Mouse (Mus musculus) limb, embryonic 15.5 days (tissue): ENCODE results near the gene Atp6ap2. TPM values are rescaled to one million over a fixed set of nuclear protein-coding genes. Genes with fewer than 3 reads are reported as not detected.
"Not testable (repeated sequence)": the region's sequence is repeated elsewhere in the genome, so short reads cannot be mapped to it uniquely, and the experiment has no call there.

Experiments
- ATAC-seq: fragments of 200-750 bp; cut with Nextera tagmentation; 2 replicates; pipeline ENCODE4 v1.8.0; 2017; ENCODE audit warnings: low read depth, moderate TSS enrichment; ENCODE audit not compliant: insufficient number of reproducible peaks, low FRiP score, low TSS enrichment
- H3K27ac ChIP-seq: fragments of 300-500 bp; sonication (generic); 2 replicates; pipeline ENCODE4 v1.5.1; 2015; ENCODE audit warnings: moderate library complexity, mild to moderate bottlenecking, inconsistent platforms
- H3K27me3 ChIP-seq: fragments of 300-500 bp; sonication (generic); 2 replicates; pipeline ENCODE4 v1.6.1; 2015; ENCODE audit warnings: inconsistent platforms
- H3K36me3 ChIP-seq: fragments of 300-500 bp; sonication (generic); 2 replicates; pipeline ENCODE4 v1.6.1; 2015; ENCODE audit warnings: inconsistent platforms
- H3K4me1 ChIP-seq: fragments of 300-500 bp; sonication (generic); 2 replicates; pipeline ENCODE4 v1.6.1; 2015; ENCODE audit warnings: inconsistent platforms
- H3K4me2 ChIP-seq: fragments of 300-500 bp; sonication (generic); 2 replicates; pipeline ENCODE4 v1.6.1; 2015; ENCODE audit warnings: mild to moderate bottlenecking, inconsistent platforms
- H3K4me3 ChIP-seq: fragments of 300-500 bp; sonication (generic); 2 replicates; pipeline ENCODE4 v1.5.1; 2015; ENCODE audit warnings: mild to moderate bottlenecking, inconsistent platforms
- H3K9ac ChIP-seq: fragments of 300-500 bp; sonication (generic); 2 replicates; pipeline ENCODE4 v1.6.1; 2015; ENCODE audit warnings: inconsistent platforms
- H3K9me3 ChIP-seq: fragments of 300-500 bp; sonication (generic); 2 replicates; pipeline ENCODE4 v1.6.1; 2016; ENCODE audit warnings: inconsistent platforms
- WGBS: fragments of 180-500 bp; shearing (Covaris S2); methylation state at CpG from one replicate; pipeline ENCODE4 v1.1.7; 2015; 5-methylcytosine and 5-hydroxymethylcytosine counted together
- polyA plus RNA-seq: library from polyadenylated mRNA; unstranded; fragments of >200 nt; fragmentation: Nextera tagmentation; extraction: Ambion mirVana; gene quantifications from 2 replicates; pipeline ENCODE4 v1.2.1, GENCODE M21; 2015

Atp6ap2 gene
- polyA plus RNA-seq, 1 experiment from 2014 or later = 81.1 TPM

GRCm38 (mm10) chrX:12611211-12611610 is 23.6 kb downstream of the Atp6ap2 start:
- Histone ChIP-seq H3K4me1 (no peaks in the 10 kb centered on the region), H3K9me3 (no peaks in the 10 kb centered on the region), H3K9ac (no peak overlapping the region), H3K27me3 (0 out of 2 replicates have a peak, but pooled peaks cover 5% of the 10 kb centered on the region), H3K4me2 (no peak overlapping the region), H3K36me3 (peaks cover 9% of the 10 kb centered on the region), H3K4me3 (no peak overlapping the region), H3K27ac (no peak overlapping the region)
- no peak for ATAC-seq
- WGBS = 47% methylated on average over 2 of the region's 2 CpGs

GRCm38 (mm10) chrX:12612360-12612759 is 24.8 kb downstream of the Atp6ap2 start:
- H3K4me2 ChIP-seq, H3K4me3 ChIP-seq, H3K4me1 ChIP-seq, H3K27ac ChIP-seq, H3K27me3 ChIP-seq, ATAC-seq, H3K36me3 ChIP-seq, H3K9me3 ChIP-seq, H3K9ac ChIP-seq: not testable (repeated sequence)
- WGBS = 93% methylated on average over 1 of the region's 1 CpGs

- H3K9ac ChIP-seq = no peak overlapping the region
- 71% methylated on average over 3 of the region's 4 CpGs for WGBS
- no peak overlapping the region for H3K27ac ChIP-seq
- no peaks in the 10 kb centered on the region for H3K9me3 ChIP-seq
- H3K4me2 ChIP-seq = no peak overlapping the region
- no peaks in the 10 kb centered on the region for H3K4me1 ChIP-seq
- no peaks in the 10 kb centered on the region for H3K27me3 ChIP-seq
- H3K4me3 ChIP-seq = no peak overlapping the region
- no peak for ATAC-seq
- H3K36me3 ChIP-seq = no peaks in the 10 kb centered on the region
Measured at GRCm38 (mm10) chrX:12625131-12625530, 37.5 kb downstream of the Atp6ap2 start.

GRCm38 (mm10) chrX:12644976-12645375 is 57.4 kb downstream of the Atp6ap2 start:
- WGBS = 66% methylated on average over 2 of the region's 2 CpGs
- H3K27ac ChIP-seq = no peak overlapping the region
- ATAC-seq = no peak

GRCm38 (mm10) chrX:12645531-12646304 is 58.1 kb downstream of the Atp6ap2 start:
- Histone ChIP-seq H3K36me3 (no peaks in the 10 kb centered on the region), H3K4me3 (no peak overlapping the region), H3K9ac (no peak overlapping the region), H3K27me3 (peaks cover 4% of the 10 kb centered on the region; the same call in 1 of the 2 replicates), H3K9me3 (no peaks in the 10 kb centered on the region), H3K4me2 (no peak overlapping the region), H3K4me1 (no peaks in the 10 kb centered on the region), H3K27ac (no peak overlapping the region)
- no peak for ATAC-seq
- WGBS = 57% methylated on average over 12 of the region's 12 CpGs

More at GRCm38 (mm10) chrX:12644976-12645375, 57.4 kb downstream of the Atp6ap2 start:
- Histone ChIP-seq H3K36me3 (no peaks in the 10 kb centered on the region), H3K9ac (no peak overlapping the region), H3K4me3 (no peak overlapping the region), H3K27me3 (peaks cover 4% of the 10 kb centered on the region; the same call in 1 of the 2 replicates), H3K4me2 (no peak overlapping the region), H3K4me1 (no peaks in the 10 kb centered on the region), H3K9me3 (no peaks in the 10 kb centered on the region)

- no peak for ATAC-seq
- no peaks in the 10 kb centered on the region for H3K27me3 ChIP-seq
- H3K36me3 ChIP-seq = peaks cover 12% of the 10 kb centered on the region
- H3K4me1 ChIP-seq = no peaks in the 10 kb centered on the region
- no peak overlapping the region for H3K27ac ChIP-seq
- no peak overlapping the region for H3K4me3 ChIP-seq
- H3K9me3 ChIP-seq = no peaks in the 10 kb centered on the region
- no peak overlapping the region for H3K4me2 ChIP-seq
- 94% methylated on average over 16 of the region's 16 CpGs for WGBS
- H3K9ac ChIP-seq = no peak overlapping the region
Measured at GRCm38 (mm10) chrX:12651906-12652305, 64.3 kb downstream of the Atp6ap2 start.

GRCm38 (mm10) chrX:12653879-12654278 is 66.3 kb downstream of the Atp6ap2 start:
- Histone ChIP-seq H3K9ac (no peak overlapping the region), H3K9me3 (no peaks in the 10 kb centered on the region), H3K4me3 (no peak overlapping the region), H3K36me3 (peaks cover 20% of the 10 kb centered on the region), H3K4me2 (no peak overlapping the region), H3K4me1 (no peaks in the 10 kb centered on the region), H3K27ac (no peak overlapping the region), H3K27me3 (no peaks in the 10 kb centered on the region)
- WGBS = 61% methylated on average over 2 of the region's 2 CpGs
- ATAC-seq = no peak

Other genes with a start within 250 kb of the Atp6ap2 start
- 32.0 and 34.8 TPM in 2 replicates for gene 1810030O07Rik, start 85.9 kb downstream of the Atp6ap2 start, polyA plus RNA-seq
- 11.1 and 12.4 TPM in 2 replicates for gene Med14, start 174.3 kb downstream of the Atp6ap2 start, polyA plus RNA-seq